Mouse (Mus musculus): ENCODE data around the gene Zfp324.

Gene Zfp324

DNA sequence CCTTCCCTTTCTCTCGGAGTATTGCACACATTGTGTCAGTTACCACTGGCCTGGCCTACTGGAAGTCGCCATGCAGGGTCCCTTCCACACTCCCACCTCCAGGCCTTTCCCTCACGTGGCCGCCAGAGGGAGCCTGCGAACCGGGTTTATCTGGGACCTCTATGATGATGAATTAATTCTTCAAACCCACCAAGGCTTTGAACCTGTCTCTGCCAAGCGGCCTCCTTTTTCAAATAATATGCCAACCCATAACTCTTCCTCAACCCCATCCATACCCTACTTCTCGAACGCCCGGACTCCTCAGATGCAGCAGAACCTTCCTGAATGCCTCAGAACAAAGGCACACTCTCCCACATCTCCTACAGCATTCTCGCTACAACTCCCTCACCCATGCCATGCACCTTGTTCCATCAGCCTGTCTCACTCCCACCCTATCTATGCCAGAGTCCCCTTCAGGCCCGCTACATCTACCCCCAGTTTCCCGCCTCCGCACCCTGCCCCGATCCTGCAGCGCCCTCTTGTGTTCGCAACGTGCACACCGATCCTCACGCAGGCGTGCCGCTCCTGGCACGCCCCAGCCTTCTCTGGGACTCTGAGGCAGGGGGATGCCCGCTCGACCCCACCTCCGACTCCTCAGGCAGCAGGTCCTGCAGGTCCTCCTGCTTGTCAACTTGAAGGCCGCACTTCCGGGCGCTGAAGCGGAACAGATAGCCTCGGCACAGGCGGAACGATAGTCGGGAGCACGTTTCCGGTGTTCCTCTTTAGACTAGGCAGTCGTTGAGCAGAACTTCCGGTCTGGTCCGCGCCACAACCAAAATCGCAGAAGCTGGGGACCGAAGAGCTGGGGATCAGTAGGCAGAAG is 43.7 kb downstream of the Zfp324 start:
- DNase-seq (ENCODE audit: low spot score) = peak; percentile 95

DNA sequence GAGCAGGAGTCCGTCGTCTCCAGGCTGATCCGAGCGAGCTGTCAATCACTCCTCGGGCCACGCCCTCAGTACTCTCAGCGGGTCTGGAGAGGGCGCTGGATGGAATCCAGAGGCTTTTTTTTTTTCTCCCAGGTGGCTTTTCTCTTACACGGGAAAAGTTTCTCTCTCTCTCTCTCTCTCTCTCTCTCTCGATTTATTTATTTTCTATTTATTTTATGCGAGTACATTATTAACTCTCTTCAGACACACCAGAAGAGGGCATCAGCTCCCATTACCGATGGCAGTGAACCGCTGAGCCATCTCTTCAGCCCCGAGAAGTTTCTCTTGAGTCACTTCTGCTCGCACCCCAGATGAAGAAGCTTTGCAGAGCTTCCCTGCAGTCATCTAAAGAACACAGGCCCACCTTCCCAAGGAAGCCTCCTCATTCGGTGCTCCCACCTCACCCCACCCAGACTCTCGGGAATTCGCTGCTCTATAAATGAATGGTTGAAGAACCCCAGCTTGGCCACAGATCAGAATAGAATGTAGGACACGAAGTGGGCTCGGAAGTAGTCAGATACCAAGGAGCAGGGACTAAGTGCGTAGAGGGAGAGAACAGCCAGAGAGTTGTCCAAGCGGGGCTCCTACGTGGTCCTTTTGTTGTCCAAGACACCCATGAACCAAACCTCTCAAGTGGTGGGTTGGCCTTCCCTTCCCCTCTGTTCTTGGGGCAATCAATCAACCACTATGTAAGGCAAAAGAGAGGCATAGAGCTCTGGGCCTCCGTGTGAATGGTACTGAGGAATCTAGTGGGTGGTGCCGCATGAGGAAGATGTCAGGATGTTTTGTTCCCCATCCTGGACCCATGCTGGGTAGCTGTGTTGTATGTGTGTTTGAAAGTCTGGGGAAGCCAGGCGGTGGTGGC is 44.6 kb downstream of the Zfp324 start, which contains the start of gene Zbtb45:
Gene Zbtb45 (minus strand): TSS at position 30 of the 904 bp plus-strand sequence.
- DNase-seq (ENCODE audit: low spot score) = no peak

DNA sequence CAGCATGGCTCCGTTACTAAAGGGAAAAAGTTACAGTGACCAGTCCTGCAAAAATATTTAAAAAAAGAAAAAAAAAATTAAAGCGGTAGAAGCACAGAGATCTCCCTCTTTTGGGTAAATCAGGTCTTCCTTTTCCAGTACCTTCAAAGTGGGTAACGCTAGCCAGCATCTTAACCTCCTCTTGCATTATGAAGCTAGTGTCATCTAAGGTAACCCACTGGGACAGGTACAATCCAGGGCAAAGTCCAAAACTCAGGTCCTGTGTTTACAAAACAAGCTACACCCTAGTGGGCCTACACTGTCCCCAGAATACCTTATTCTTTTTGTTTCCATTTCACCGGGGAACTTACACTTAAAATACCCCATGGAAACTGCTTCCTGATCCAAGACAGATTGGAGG is 48.0 kb downstream of the Zfp324 start:
- no peak for DNase-seq (ENCODE audit: low spot score)

DNA sequence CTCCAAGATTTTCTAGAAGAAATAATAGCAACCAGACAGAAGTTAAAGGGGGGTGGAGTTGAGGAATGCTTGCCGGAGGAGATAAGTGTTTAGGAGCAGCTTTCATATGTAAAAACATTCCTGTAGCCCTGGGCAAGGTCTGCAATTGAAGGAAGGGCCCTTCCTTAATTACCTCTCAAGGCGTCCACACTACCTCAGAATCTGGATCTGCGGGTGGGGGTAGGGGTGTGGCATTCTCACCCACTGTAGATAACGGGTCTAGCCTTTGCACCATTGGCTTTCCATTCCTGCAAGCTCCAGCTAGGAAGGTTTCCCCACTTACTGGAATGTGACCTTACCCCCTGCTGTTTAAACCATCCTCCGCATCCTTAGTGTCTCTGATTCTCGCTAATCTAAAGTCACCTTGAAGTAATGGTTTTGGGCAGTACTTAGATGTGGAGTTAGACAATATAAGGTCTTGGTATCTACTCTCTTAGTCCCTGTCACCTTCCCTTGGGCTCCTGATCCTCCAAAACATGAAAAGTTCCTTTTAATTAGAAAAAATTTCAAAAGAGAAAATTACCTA is 48.7 kb downstream of the Zfp324 start:
- DNase-seq (ENCODE audit: low spot score) = no peak

DNA sequence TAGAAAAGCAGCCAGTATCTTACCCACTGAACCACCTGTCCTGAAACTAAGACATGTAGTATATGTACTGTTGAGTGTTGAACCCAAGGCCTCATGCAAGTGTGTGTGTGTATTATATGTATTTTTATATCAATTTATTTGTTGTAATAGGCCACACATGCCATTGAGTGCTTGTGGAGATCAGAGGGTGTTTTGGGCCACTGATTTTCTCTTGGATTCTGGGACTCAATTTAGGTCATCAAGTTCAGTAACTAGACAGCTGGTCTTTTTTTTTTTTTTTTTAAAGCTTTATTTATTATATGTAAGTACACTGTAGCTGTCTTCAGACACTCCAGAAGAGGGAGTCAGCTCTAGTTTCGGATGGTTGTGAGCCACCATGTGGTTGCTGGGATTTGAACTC is 49.6 kb downstream of the Zfp324 start:
- no peak for DNase-seq (ENCODE audit: low spot score)

DNA sequence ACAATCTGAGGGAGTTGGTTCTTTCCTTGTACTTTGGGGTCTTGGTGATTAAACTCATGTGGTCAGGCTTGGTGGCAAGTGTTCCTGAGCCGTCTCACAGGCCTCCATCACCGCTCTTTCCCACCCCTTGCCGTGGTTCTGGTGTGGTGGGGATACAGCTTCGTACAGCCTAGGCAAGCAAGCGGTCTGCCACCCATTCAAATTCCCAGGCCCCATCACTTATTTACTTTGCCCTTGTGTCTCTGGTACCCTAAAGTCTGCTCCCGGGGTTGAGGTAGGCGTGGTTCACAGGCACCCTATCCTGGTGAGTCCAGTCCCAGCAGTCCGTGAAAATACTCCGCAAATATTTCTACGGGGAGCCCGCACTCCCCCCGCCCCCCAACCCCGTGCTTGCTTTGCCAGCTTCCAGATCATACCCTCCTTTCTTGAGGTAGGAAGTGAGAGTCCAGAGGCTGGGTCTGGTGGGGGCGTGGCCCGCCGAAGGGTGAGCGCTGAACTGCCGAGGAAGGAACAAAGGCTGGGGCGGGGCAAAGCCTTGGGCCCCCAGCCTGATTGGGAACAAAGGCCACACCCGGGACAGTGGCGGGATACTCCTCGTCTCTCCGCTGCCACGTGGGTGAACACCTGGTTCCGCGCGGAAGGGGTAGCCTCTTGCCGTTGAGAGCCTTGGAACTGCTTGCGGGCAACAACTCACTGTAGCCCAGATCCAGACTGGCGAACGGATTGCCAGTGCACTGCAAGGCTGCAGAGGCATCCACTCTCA is 57.3 kb downstream of the Zfp324 start:
- DNase-seq (ENCODE audit: low spot score) = no peak

All from layer of hippocampus, adult 9-10 months (tissue).